Mouse (Mus musculus) olfactory bulb, adult 2 months (tissue): Measurements from ENCODE around the gene Disc1.

Experiments used
- CTCF ChIP-seq: fragments of 200-500 bp; IDR thresholded peaks from 2 replicates; pipeline ENCODE4 v1.5.1; 2012; ENCODE audit warnings: low read depth, mild to moderate bottlenecking, low read length, moderate library complexity; ENCODE audit not compliant: insufficient read depth
- POLR2A ChIP-seq: fragments of 200-500 bp; IDR thresholded peaks from 2 replicates; pipeline ENCODE4 v1.6.1; 2012; ENCODE audit warnings: mild to moderate bottlenecking, low read depth, low read length, moderate library complexity; ENCODE audit not compliant: insufficient read depth

DNA sequence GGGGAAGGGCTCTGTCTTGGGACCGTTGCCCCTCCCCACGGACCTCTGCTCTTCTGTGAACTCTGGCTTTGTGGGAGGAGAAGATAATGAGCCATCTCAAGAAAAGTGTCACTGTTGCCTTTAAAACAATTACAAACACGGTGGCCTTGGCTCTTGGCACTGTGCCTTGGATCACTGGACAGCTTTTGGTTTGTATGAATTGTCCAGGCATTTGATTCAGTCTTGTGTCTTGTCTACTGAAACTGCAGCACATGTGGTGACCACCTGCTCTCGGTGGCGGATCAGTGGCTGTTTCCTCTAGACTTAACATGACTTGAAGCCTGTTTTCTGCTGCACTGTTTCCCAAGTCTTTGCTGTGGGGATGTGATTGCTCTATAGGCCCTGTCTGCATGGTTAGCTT, 44.1 kb downstream of the Disc1 start:
- TF ChIP-seq CTCF (no peak), POLR2A (no peak)
